Mouse (Mus musculus) C2C12 (cell line): ENCODE measurements around the gene Asic3. TPM values are rescaled to one million over a fixed set of nuclear protein-coding genes. Genes with fewer than 3 reads are reported as not detected.

Experiments used
- H3K27me3 ChIP-seq: one replicate; pipeline ENCODE4 v1.6.1; 2011; ENCODE audit not compliant: control insufficient read depth, insufficient read depth, insufficient read length
- H3K36me3 ChIP-seq: one replicate; pipeline ENCODE4 v1.6.1; 2011; ENCODE audit not compliant: control insufficient read depth, insufficient read depth
- H3K4me3 ChIP-seq: one replicate; pipeline ENCODE4 v1.5.1; 2011; ENCODE audit warnings: mild to moderate bottlenecking, control low read depth; ENCODE audit not compliant: poor library complexity, insufficient read depth, severe bottlenecking
- H3K79me2 ChIP-seq: one replicate; pipeline ENCODE4 v1.6.1; 2011; ENCODE audit not compliant: control insufficient read depth, insufficient read depth
- H3K79me3 ChIP-seq: one replicate; pipeline ENCODE4 v1.6.1; 2011; ENCODE audit warnings: low read depth, control low read depth
- H3ac ChIP-seq: one replicate; pipeline ENCODE3; 2011; ENCODE audit warnings: low read depth; ENCODE audit not compliant: control insufficient read depth, insufficient read length
- CEBPB ChIP-seq: IDR thresholded peaks from one replicate; pipeline ENCODE4 v1.6.1; 2011; ENCODE audit warnings: low read depth, mild to moderate bottlenecking, control low read depth, moderate library complexity
- CTCF ChIP-seq: IDR thresholded peaks from one replicate; pipeline ENCODE4 v1.5.1; 2011; ENCODE audit not compliant: control insufficient read depth, insufficient read depth, insufficient read length
- FOSL1 ChIP-seq: IDR thresholded peaks from one replicate; pipeline ENCODE4 v1.8.0; 2011; ENCODE audit warnings: mild to moderate bottlenecking, low read length; ENCODE audit not compliant: poor library complexity, insufficient read depth, severe bottlenecking
- MAX ChIP-seq: IDR thresholded peaks from one replicate; pipeline ENCODE4 v1.6.1; 2011; ENCODE audit warnings: mild to moderate bottlenecking, control low read depth
- MYOD1 ChIP-seq: IDR thresholded peaks from one replicate; pipeline ENCODE4 v1.6.1; 2011; ENCODE audit warnings: low read depth; ENCODE audit not compliant: control insufficient read depth, insufficient read length
- MYOG ChIP-seq: IDR thresholded peaks from one replicate; pipeline ENCODE4 v1.6.1; 2011; ENCODE audit not compliant: control insufficient read depth, insufficient read length; ENCODE audit errors: extremely low read depth
- USF1 ChIP-seq: IDR thresholded peaks from one replicate; pipeline ENCODE4 v1.6.1; 2011; ENCODE audit warnings: low read depth, mild to moderate bottlenecking, control low read depth, moderate library complexity
- polyA plus RNA-seq: library from polyadenylated mRNA; unstranded; fragments of >200 nt; fragmentation: generic; extraction: Trizol; gene quantifications from one replicate; pipeline ENCODE4 v1.2.1, GENCODE M21; 2012; ENCODE audit warnings: missing spikeins

Gene Asic3
- polyA plus RNA-seq, 1 experiment, result 0.19 TPM

GRCm38 (mm10) chr5:24405389-24405876 is 7.8 kb upstream of the Asic3 start:
- TF ChIP-seq CTCF (no peak), MYOG (no peak), FOSL1 (no peak), MYOD1 (peak; percentile 12), CEBPB (no peak), MAX (peak; percentile 64), USF1 (no peak)
- Histone ChIP-seq H3ac (no peak overlapping the region), H3K79me2 (no peaks in the 10 kb centered on the region), H3K79me3 (no peaks in the 10 kb centered on the region), H3K4me3 (no peak overlapping the region), H3K36me3 (peaks cover 11% of the 10 kb centered on the region), H3K27me3 (no peaks in the 10 kb centered on the region)

- Histone ChIP-seq H3K79me2 (no peaks in the 10 kb centered on the region), H3K27me3 (no peaks in the 10 kb centered on the region), H3K4me3 (no peak overlapping the region), H3K79me3 (no peaks in the 10 kb centered on the region), H3K36me3 (peaks cover 5% of the 10 kb centered on the region), H3ac (no peak overlapping the region)
- TF ChIP-seq MYOG (no peak), CTCF (no peak), USF1 (no peak), MAX (no peak), MYOD1 (no peak), FOSL1 (no peak), CEBPB (no peak)
Observed at GRCm38 (mm10) chr5:24408651-24409050, 4.5 kb upstream of the Asic3 start.

- Histone ChIP-seq H3K79me3 (no peaks in the 10 kb centered on the region), H3K27me3 (no peaks in the 10 kb centered on the region), H3ac (no peak overlapping the region), H3K79me2 (no peaks in the 10 kb centered on the region), H3K36me3 (peaks cover 5% of the 10 kb centered on the region), H3K4me3 (no peak overlapping the region)
- TF ChIP-seq CEBPB (no peak), MYOD1 (peak; percentile 87), MYOG (no peak), MAX (no peak), FOSL1 (no peak), USF1 (peak; percentile 67), CTCF (no peak)
Observed at GRCm38 (mm10) chr5:24409466-24409865, 3.7 kb upstream of the Asic3 start.

- Histone ChIP-seq H3K79me2 (no peaks in the 10 kb centered on the region), H3ac (no peak overlapping the region), H3K36me3 (peaks cover under 1% of the 10 kb centered on the region), H3K79me3 (no peaks in the 10 kb centered on the region), H3K27me3 (no peaks in the 10 kb centered on the region), H3K4me3 (no peak overlapping the region)
- TF ChIP-seq USF1 (peak; percentile 52), MAX (no peak), CTCF (no peak)
Observed at GRCm38 (mm10) chr5:24412063-24412462, 1.1 kb upstream of the Asic3 start.

GRCm38 (mm10) chr5:24413938-24414337 is 746 bp downstream of the Asic3 start:
- Histone ChIP-seq H3K79me3 (no peaks in the 10 kb centered on the region), H3K79me2 (no peaks in the 10 kb centered on the region), H3K27me3 (no peaks in the 10 kb centered on the region), H3ac (no peak overlapping the region), H3K36me3 (peaks cover 5% of the 10 kb centered on the region), H3K4me3 (no peak overlapping the region)
- TF ChIP-seq FOSL1 (no peak), MYOD1 (no peak), MYOG (no peak), CEBPB (no peak), USF1 (no peak), MAX (no peak), CTCF (no peak)

- Histone ChIP-seq H3ac (no peak overlapping the region), H3K79me3 (no peaks in the 10 kb centered on the region), H3K27me3 (no peaks in the 10 kb centered on the region), H3K79me2 (no peaks in the 10 kb centered on the region), H3K4me3 (no peak overlapping the region), H3K36me3 (peaks cover 10% of the 10 kb centered on the region)
- TF ChIP-seq MAX (no peak), MYOD1 (no peak), CTCF (peak; percentile 33), USF1 (no peak)
Observed at GRCm38 (mm10) chr5:24416222-24416736, 3.1 kb downstream of the Asic3 start.
